Mouse (Mus musculus): ENCODE data around the gene D630036H23Rik.

DNA sequence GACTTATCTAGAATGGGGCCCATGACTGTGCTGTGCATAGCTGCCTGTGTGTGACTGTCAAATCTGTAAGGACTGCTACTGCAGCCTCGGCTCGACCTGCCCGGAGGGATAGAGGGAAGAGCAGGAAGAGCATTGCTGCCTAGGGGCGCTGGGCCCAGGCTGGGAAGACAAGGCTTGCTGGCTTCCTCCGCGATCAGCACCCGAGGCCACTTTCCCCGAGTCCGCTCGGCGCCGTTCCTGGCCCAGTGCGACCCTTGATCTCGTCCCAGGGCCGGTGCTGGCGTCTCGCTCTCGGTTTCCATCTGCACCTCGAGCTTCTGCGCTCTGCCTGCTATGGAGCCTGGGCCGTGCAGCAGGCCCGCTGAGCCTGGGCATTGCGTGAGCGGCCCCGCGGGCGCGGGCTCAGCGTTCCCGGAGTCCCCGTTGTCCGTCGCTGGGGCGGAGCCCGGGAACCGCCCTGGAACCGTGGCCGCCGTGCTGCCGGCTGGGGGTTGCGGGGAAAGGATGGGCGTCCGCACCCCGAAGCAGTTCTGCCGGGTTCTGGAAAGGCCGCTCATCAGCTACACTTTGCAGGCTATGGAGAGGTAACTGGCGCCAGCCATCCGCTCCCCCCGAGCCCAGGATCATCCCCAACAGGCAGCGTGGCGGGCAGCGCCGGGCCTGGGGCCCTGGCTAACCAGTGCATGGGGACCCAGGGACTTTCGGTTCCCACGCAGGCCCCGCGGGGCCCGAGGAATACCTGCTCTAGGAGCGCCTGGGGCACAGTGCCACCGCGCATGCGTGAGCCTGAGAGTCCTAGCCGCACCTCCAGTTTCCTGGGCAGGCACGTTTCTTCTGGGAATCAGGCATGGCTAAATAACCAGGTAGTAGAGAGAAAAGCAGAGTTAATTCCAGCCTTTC is at the start of gene D630036H23Rik, which contains the start of gene Ispd:
- TF ChIP-seq POLR2A (IDR thresholded peaks at IDR 0.05; ENCODE audit: borderline replicate concordance, low read depth, low read length): no peak
- TF ChIP-seq CTCF (IDR thresholded peaks at IDR 0.05; ENCODE audit: low read depth, low read length): no peak
